Mouse (Mus musculus): ENCODE results near the gene Nlrp10. TPM values are rescaled to one million over a fixed set of nuclear protein-coding genes. Genes with fewer than 3 reads are reported as not detected.

Nlrp10 gene
- polyA plus RNA-seq, 1 experiment from 2014 or later = not detected

DNA sequence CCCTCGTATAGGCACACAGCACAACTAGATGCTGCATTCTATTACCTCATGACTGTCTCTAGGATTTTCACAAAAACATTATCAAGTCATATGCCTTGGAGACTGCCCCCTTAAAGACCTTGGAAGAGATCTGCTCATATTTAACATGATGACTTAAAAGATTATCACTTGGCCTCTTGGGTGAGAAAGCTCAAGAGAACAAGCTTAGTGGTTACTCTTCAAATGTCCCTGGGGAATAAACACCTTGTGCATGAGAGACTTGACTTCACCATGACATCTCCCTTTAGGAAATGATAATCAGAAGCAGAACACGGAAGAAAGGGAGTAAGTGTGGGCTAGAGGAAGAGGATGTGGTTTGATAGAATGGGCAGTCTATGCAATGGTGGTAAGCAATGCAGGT is 57.7 kb downstream of the Nlrp10 start, which contains the start of gene Olfr517:
Gene Olfr517 (minus strand): TSS at position 101 of the 400 bp plus-strand sequence.
- no peak within 1 kb of the TSS for H3K4me2 ChIP-seq
- no peak within 1 kb of the TSS for H3K4me3 ChIP-seq (replicated peaks)
- whole genome bisulfite sequencing = 64% methylated on average over 2 of the region's 2 CpGs
- no peak for ATAC-seq (replicated peaks; ENCODE audit: low FRiP score)
- no peaks in the 10 kb centered on the region for H3K4me1 ChIP-seq
- no peak within 1 kb of the TSS for H3K9ac ChIP-seq
- H3K27ac ChIP-seq = no peak within 1 kb of the TSS
- H3K27me3 ChIP-seq = no peaks in the 10 kb centered on the region
- no peaks in the 10 kb centered on the region for H3K9me3 ChIP-seq (replicated peaks)
- H3K36me3 ChIP-seq = no peaks in the 10 kb centered on the region

Other genes with a start within 250 kb of the Nlrp10 start
- not detected in 2 replicates for gene Olfr512, start 216.9 kb downstream of the Nlrp10 start, polyA plus RNA-seq (2015; fragmentation: Nextera tagmentation; extraction: Ambion mirVana)
- not detected in 2 replicates for gene Olfr513, start 179.2 kb downstream of the Nlrp10 start, polyA plus RNA-seq (2015; fragmentation: Nextera tagmentation; extraction: Ambion mirVana)
- not detected in 2 replicates for gene Olfr514, start 104.2 kb downstream of the Nlrp10 start, polyA plus RNA-seq (2015; fragmentation: Nextera tagmentation; extraction: Ambion mirVana)
- gene Olfr516, start 79.6 kb downstream of the Nlrp10 start, polyA plus RNA-seq (2015; fragmentation: Nextera tagmentation; extraction: Ambion mirVana) = not detected in 2 replicates
- not detected in 2 replicates for gene Olfr517, start 57.8 kb downstream of the Nlrp10 start, polyA plus RNA-seq (2015; fragmentation: Nextera tagmentation; extraction: Ambion mirVana)
- gene Olfr518, start 45.2 kb downstream of the Nlrp10 start, polyA plus RNA-seq (2015; fragmentation: Nextera tagmentation; extraction: Ambion mirVana) = not detected in 2 replicates
- not detected in 2 replicates for gene Olfr519, start 35.8 kb downstream of the Nlrp10 start, polyA plus RNA-seq (2015; fragmentation: Nextera tagmentation; extraction: Ambion mirVana)
- 83.1 and 86.6 TPM in 2 replicates for gene Eif3f, start 4.2 kb upstream of the Nlrp10 start, polyA plus RNA-seq (2015; fragmentation: Nextera tagmentation; extraction: Ambion mirVana)
- 1.4 and 2.4 TPM in 2 replicates for gene Tub, start 20.2 kb upstream of the Nlrp10 start, polyA plus RNA-seq (2015; fragmentation: Nextera tagmentation; extraction: Ambion mirVana)
- 1.7 and 2.1 TPM in 2 replicates for gene Ric3, start 153.2 kb upstream of the Nlrp10 start, polyA plus RNA-seq (2015; fragmentation: Nextera tagmentation; extraction: Ambion mirVana)
- 8.9 and 9.0 TPM in 2 replicates for gene Lmo1, start 245.0 kb upstream of the Nlrp10 start, polyA plus RNA-seq (2015; fragmentation: Nextera tagmentation; extraction: Ambion mirVana)